Mouse (Mus musculus) spleen, postnatal 36 days (tissue): ENCODE data around the gene Atg13.

ENCODE experiments used
- DNase-seq, 2 experiments: peaks; one replicate each; pipeline ENCODE4 v3.0.0; 2022; ENCODE audit warnings: low spot score in 2 of 2, mixed read lengths in 1 of 2

The Atg13 gene

DNA sequence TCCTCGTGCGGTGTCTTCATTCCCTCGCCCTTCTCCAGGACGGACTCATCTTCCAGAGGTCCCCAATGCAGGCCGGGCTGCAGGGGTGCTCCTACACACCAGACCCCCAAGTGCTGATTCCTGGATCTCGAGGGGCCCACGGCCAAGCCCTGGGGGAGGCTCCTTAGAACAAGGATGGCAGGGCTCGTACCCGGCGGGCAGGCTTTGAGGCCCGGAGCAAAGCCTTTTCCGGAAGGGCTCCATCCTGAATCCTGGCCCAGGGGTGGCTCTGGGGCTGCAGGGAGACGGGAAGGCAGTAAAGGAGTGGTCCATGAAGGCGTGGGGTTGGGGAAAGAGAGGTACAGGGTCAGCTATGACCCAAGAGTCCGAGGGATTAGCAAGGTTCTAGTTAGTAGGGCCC is 61.2 kb downstream of the Atg13 start:
- DNase-seq, result no peak

DNA sequence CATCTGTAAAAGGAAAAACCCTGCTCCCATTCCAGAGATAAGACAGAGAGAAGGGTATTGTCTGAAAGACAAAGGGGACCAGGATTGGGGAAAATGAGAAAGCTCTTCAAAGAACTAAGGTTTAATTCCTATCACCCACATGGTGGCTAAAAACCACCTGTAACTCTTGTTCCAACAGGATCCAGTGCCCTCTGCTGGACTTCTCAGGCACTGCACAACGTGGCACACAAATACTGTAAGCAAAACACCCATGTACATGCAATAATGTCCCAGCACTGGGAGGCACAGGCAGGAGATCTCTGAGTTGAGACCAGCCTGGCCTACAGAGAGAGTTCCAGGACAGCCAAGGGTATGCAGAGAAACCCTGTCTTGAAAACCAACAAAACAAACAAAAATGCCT is 63.6 kb downstream of the Atg13 start:
- DNase-seq, result peak; percentile 38 to 56

- DNase-seq, result no peak
Measured at GRCm38 (mm10) chr2:91645811-91646210, 64.6 kb downstream of the Atg13 start.

DNA sequence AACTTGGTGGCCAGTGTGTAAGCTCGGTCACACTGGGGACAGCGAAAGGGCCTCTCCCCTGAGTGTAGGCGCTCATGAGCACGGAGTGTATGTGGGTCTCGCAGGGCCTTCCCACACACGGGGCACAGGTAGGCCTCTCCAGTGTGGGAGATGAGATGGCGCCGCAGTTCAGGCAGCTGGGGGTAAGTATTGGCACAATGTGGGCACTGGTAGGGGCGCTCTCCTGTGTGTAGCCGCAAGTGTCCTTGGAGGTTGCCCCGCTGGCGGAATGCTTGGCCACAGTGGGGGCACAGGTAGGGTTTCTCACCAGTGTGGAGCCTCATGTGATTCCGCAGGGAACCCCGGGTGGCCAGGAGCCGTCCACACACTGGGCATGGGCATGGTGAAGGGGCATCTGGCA is 65.0 kb downstream of the Atg13 start:
- DNase-seq, result no peak

- no peak for DNase-seq
Measured at GRCm38 (mm10) chr2:91644021-91644420, 66.4 kb downstream of the Atg13 start.

- no peak for DNase-seq
Measured at GRCm38 (mm10) chr2:91642825-91643415, 67.5 kb downstream of the Atg13 start.

- DNase-seq, result no peak
Measured at GRCm38 (mm10) chr2:91638931-91639330, 71.4 kb downstream of the Atg13 start.

DNA sequence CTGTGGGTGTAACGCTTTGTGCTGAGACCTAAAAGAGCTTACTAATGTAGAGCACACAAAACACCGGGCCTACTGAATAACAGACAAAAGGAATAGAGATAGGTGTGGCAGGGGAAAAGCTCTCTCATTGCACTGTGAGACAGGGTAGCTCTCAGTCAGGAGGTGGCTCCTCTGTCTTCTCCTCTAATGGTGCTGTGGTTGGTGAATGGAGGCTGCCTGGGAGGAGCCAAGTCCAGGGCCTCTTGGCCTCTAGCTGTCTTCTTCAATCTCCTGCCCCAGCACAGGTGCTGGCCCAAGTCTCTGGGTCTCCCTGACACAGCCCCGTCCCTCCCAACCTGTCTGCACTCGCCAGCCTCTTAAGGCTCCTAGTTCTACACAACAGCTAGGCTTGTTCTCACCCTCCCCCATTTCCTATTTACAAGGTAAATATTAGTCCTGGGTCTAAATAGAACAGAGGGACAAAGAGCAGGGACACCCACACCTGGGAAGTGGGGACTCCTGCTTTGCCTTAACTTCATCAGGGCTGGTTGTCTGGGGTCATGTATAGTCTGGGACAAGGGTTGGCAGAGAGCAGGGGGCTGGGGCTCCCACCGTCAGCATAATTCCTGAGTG is 73.5 kb downstream of the Atg13 start:
- no peak for DNase-seq

- no peak for DNase-seq
Measured at GRCm38 (mm10) chr2:91636229-91636628, 74.1 kb downstream of the Atg13 start, which contains the start of gene F2. Gene F2, minus strand, starts transcription at chr2:91636414.

GRCm38 (mm10) chr2:91635486-91635885 is 74.9 kb downstream of the Atg13 start:
- DNase-seq, result no peak

DNA sequence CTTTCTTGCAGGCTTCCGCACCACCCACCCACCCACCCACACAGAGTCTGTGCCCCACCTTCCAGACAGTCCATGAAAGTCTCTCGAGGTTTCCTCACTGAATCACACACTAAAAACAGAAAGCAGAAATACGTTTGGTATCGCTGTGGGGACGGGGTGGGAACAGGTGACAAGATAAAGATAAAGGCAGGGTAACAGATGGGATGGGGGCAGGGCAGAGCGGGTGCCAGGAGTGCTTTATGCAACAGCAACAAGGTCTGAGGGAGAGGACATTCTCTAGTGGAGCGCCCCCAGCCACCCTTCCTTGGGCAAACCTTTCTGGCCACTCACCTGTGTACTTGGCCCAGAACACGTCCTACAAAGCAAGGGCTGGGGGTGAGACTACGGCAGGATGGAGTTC is 75.5 kb downstream of the Atg13 start:
- no peak for DNase-seq

DNA sequence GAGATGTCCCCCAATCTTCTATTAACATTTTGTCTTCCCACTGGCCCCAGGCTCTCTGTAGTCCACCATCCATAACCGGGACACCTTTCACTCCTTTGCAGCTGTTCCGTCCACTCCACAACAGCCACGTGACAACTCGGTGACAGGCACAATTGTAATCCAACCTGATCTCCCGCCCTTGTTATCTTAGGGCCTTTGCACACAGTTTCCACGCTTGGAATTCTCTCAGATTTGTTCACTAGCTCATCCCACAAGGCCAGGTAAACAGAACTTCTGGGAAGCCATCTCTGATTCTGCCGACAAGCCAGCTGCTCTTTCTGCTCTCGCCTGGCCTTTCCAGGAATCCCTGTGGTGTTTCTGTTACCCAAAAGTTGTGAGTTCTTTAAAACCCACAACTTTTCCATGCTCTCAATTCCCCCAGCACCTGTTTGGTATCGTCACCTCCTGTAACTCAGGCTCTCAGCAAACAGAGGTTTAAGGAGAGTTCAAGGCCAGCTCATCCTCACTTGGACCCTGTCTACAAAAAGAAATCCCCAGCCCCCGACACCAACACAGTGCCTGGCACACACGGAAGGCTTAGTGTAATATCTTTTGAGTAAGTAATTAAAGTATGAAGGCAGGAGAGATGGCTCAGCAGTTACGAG is 76.9 kb downstream of the Atg13 start:
- no peak for DNase-seq

- DNase-seq, result no peak
Measured at GRCm38 (mm10) chr2:91632316-91632715, 78.1 kb downstream of the Atg13 start.

DNA sequence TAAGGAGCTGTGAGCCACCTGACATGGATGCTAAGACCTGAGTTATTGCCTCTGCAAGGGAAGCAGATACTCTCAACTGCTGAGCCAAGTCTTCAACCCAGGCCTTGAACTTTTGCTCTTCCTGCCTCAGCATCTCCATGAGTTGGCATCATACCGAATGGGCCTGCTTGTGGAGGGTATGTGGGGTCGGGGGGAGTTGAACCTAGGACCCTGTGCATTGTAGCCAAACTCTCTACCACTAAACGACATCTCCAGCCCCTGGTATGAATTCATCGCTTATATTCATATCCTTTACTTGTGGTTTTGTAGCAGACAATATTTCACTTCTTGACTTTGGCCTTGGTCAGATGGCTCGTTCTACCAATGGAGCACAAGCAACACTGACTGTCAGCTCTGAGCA is 78.5 kb downstream of the Atg13 start:
- DNase-seq, result no peak

DNA sequence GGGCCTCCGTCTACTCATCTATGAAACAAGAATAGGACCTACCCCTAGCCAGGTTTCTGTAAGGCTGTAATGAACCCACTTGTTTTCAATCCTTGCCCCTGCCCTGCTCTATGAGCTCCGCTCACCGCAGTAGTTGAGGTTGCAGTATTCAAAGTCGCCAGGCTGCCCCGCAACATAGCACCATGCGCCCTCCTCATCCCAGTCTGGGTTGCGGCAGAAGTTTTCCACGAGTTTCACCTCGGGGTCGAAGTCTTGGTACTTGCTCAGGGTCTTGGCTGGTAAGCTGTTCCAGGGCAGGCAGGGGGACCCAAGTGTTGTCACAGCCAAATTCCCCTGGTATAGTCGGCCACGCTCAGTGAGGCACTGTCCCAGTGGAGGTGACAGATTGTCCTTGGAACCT is 80.0 kb downstream of the Atg13 start:
- no peak for DNase-seq

DNA sequence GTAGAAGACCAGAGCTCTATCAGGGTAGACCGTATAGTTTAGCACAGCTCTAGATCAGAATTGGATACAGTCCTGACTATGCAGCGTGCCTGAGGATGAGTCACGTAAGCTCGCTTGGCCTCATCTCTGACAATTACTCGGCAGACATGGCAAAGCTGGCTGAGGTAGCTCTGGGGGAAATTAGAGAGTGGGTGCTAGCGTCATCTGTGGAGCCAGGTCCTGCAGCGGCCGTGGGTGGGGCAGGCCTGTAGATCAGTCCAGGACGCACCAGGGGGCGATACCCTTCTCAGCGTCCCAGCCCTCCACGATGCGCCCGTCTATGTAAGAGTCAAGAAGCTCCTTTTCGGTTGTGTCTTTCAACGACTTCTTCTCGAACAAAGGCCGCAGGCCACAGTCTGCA is 80.7 kb downstream of the Atg13 start:
- DNase-seq, result no peak

GRCm38 (mm10) chr2:91628171-91628570 is 82.2 kb downstream of the Atg13 start:
- DNase-seq, result no peak

DNA sequence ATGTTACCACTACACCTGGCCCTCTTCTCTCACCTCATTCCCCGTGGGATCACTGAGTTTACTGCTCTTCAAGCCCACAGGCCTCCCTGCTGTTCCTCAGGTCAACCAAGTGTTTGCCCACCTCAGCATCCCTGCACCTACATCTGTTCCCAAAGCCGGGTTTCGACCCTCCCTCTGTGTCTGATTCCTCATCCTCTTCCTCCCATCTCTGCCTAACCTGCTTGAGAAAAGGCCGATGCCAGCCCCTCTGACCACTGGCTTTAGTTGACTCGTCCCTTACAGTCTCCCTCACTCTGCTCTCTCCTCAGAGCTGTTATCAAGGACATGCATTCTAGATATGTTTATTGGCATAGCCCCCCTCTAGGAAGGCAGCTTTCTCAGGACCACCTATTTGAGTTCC is 82.9 kb downstream of the Atg13 start:
- DNase-seq, result no peak
